Mouse (Mus musculus): ENCODE results near the gene Dgki.

DNA sequence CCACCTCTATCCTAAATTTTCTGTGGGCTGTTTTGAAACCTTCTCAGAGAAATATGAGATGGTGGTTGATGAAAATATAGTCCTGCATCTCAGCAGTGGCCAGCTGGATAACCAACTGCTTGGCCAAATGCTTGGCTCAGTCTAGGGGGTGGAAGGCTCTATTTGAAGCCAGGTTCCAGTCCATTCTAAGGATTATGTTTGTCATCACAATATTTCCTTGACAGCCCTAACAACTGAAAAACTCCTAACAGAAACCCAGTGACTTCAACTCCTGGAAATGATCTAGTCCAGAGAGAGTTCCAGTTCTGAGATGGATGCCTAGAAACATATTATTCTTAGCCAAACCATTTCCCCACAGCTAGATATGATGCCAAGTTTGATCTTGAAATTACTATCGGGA is 454.7 kb downstream of the Dgki start:
- no peak for TF ChIP-seq GATA1 (IDR thresholded peaks at IDR 0.05; ENCODE audit: low read length)
- TF ChIP-seq TAL1 (IDR thresholded peaks at IDR 0.05; ENCODE audit: low read length), result no peak
